Mouse (Mus musculus) limb, embryonic 12.5 days (tissue): ENCODE results near the gene Olfr1131. TPM values are rescaled to one million over a fixed set of nuclear protein-coding genes. Genes with fewer than 3 reads are reported as not detected.
"Not testable (repeated sequence)": the region's sequence is repeated elsewhere in the genome, so short reads cannot be mapped to it uniquely, and the experiment has no call there.

ENCODE experiments used
- ATAC-seq: fragments of 200-750 bp; cut with Nextera tagmentation; 2 replicates; pipeline ENCODE4 v1.8.0; 2017; ENCODE audit warnings: low read depth, moderate TSS enrichment; ENCODE audit not compliant: insufficient number of reproducible peaks, insufficient read depth, low FRiP score, low TSS enrichment
- H3K27ac ChIP-seq: fragments of 300-500 bp; sonication (generic); 2 replicates; pipeline ENCODE4 v1.5.1; 2016; ENCODE audit warnings: mild to moderate bottlenecking, moderate library complexity
- H3K27me3 ChIP-seq: fragments of 300-500 bp; sonication (generic); 2 replicates; pipeline ENCODE4 v1.6.1; 2016; ENCODE audit warnings: mild to moderate bottlenecking, moderate library complexity
- H3K36me3 ChIP-seq: fragments of 300-500 bp; sonication (generic); 2 replicates; pipeline ENCODE4 v1.6.1; 2016; ENCODE audit warnings: mild to moderate bottlenecking, moderate library complexity
- H3K4me1 ChIP-seq: fragments of 300-500 bp; sonication (generic); replicated peaks from 2 replicates; pipeline ENCODE4 v1.6.1; 2016
- H3K4me2 ChIP-seq: fragments of 300-500 bp; sonication (generic); 2 replicates; pipeline ENCODE4 v1.6.1; 2016; ENCODE audit warnings: mild to moderate bottlenecking, moderate library complexity
- H3K4me3 ChIP-seq: fragments of 300-500 bp; sonication (generic); replicated peaks from 2 replicates; pipeline ENCODE4 v1.5.1; 2016; ENCODE audit warnings: mild to moderate bottlenecking
- H3K9ac ChIP-seq: fragments of 300-500 bp; sonication (generic); replicated peaks from 2 replicates; pipeline ENCODE4 v1.6.1; 2016; ENCODE audit warnings: mild to moderate bottlenecking, moderate library complexity
- H3K9me3 ChIP-seq: fragments of 300-500 bp; sonication (generic); 2 replicates; pipeline ENCODE4 v1.6.1; 2016; ENCODE audit warnings: mild to moderate bottlenecking, moderate library complexity
- WGBS: fragments of 180-500 bp; shearing (Covaris S2); methylation state at CpG from one replicate; pipeline ENCODE4 v1.1.7; 2016; 5-methylcytosine and 5-hydroxymethylcytosine counted together
- polyA plus RNA-seq: library from polyadenylated mRNA; unstranded; fragments of >200 nt; fragmentation: Nextera tagmentation; extraction: Ambion mirVana; gene quantifications from 2 replicates; pipeline ENCODE4 v1.2.1, GENCODE M21; 2016

The Olfr1131 gene
- polyA plus RNA-seq: not detected in 2 replicates

GRCm38 (mm10) chr2:87626804-87627203 is at the start of gene Olfr1131:
Olfr1131 (plus strand) TSS chr2:87627104.
- Histone ChIP-seq H3K36me3 (no peaks in the 10 kb centered on the region), H3K27ac (no peak within 1 kb of the TSS), H3K4me3 (no peak within 1 kb of the TSS), H3K9me3 (no peaks in the 10 kb centered on the region), H3K9ac (no peak within 1 kb of the TSS), H3K27me3 (no peaks in the 10 kb centered on the region), H3K4me1 (no peaks in the 10 kb centered on the region), H3K4me2 (no peak within 1 kb of the TSS)
- ATAC-seq: no peak
- 68% methylated on average over 3 of the region's 3 CpGs for WGBS

- not testable (repeated sequence) for H3K9me3 ChIP-seq, ATAC-seq, H3K36me3 ChIP-seq, H3K27me3 ChIP-seq, H3K4me2 ChIP-seq, H3K27ac ChIP-seq, H3K4me1 ChIP-seq, H3K4me3 ChIP-seq, H3K9ac ChIP-seq
Observed at GRCm38 (mm10) chr2:87605912-87606311, 21.0 kb upstream of the Olfr1131 start, which contains the start of gene Olfr1130. Olfr1130 (plus strand) TSS chr2:87606212.

- no peak within 1 kb of the TSS for H3K4me2 ChIP-seq
- no peaks in the 10 kb centered on the region for H3K4me1 ChIP-seq
- no peak within 1 kb of the TSS for H3K4me3 ChIP-seq
- no peak for ATAC-seq
- no peaks in the 10 kb centered on the region for H3K27me3 ChIP-seq
- H3K27ac ChIP-seq: no peak within 1 kb of the TSS
- no peak within 1 kb of the TSS for H3K9ac ChIP-seq
- no peaks in the 10 kb centered on the region for H3K36me3 ChIP-seq
- H3K9me3 ChIP-seq: no peaks in the 10 kb centered on the region
Observed at GRCm38 (mm10) chr2:87637435-87637834, 10.5 kb downstream of the Olfr1131 start, which contains the start of gene Olfr1132. Olfr1132 (minus strand) TSS chr2:87637535.

GRCm38 (mm10) chr2:87642441-87642840 is 15.5 kb downstream of the Olfr1131 start:
- H3K4me1 ChIP-seq: no peaks in the 10 kb centered on the region
- ATAC-seq: no peak
- no peaks in the 10 kb centered on the region for H3K27me3 ChIP-seq
- no peak overlapping the region for H3K27ac ChIP-seq
- no peak overlapping the region for H3K9ac ChIP-seq
- H3K4me3 ChIP-seq: no peak overlapping the region
- H3K4me2 ChIP-seq: no peak overlapping the region
- H3K9me3 ChIP-seq: no peaks in the 10 kb centered on the region
- H3K36me3 ChIP-seq: no peaks in the 10 kb centered on the region

GRCm38 (mm10) chr2:87647274-87647673 is 20.4 kb downstream of the Olfr1131 start, which contains the start of gene Olfr1133:
Olfr1133 (minus strand) TSS chr2:87647374.
- Histone ChIP-seq H3K4me1 (no peaks in the 10 kb centered on the region), H3K27ac (no peak within 1 kb of the TSS), H3K9me3 (no peaks in the 10 kb centered on the region), H3K4me3 (no peak within 1 kb of the TSS), H3K4me2 (no peak within 1 kb of the TSS), H3K9ac (no peak within 1 kb of the TSS), H3K36me3 (no peaks in the 10 kb centered on the region), H3K27me3 (no peaks in the 10 kb centered on the region)
- ATAC-seq: no peak

- Histone ChIP-seq H3K27ac (no peak within 1 kb of the TSS), H3K4me2 (no peak within 1 kb of the TSS), H3K36me3 (no peaks in the 10 kb centered on the region), H3K4me3 (no peak within 1 kb of the TSS), H3K9me3 (no peaks in the 10 kb centered on the region), H3K27me3 (no peaks in the 10 kb centered on the region), H3K9ac (no peak within 1 kb of the TSS), H3K4me1 (no peaks in the 10 kb centered on the region)
- ATAC-seq: no peak
- WGBS: 83% methylated on average over 2 of the region's 2 CpGs
Observed at GRCm38 (mm10) chr2:87658360-87658759, 31.5 kb downstream of the Olfr1131 start, which contains the start of gene Olfr1134. Olfr1134 (minus strand) TSS chr2:87658460.

GRCm38 (mm10) chr2:87673564-87673963 is 46.7 kb downstream of the Olfr1131 start, which contains the start of gene Olfr1135:
Olfr1135 (minus strand) TSS chr2:87673664.
- 29% methylated on average over 1 of the region's 1 CpGs for WGBS
- H3K4me3 ChIP-seq: no peak within 1 kb of the TSS
- H3K4me1 ChIP-seq: no peaks in the 10 kb centered on the region
- no peak within 1 kb of the TSS for H3K9ac ChIP-seq
- no peak within 1 kb of the TSS for H3K27ac ChIP-seq
- no peaks in the 10 kb centered on the region for H3K27me3 ChIP-seq
- no peak for ATAC-seq
- H3K9me3 ChIP-seq: no peaks in the 10 kb centered on the region
- H3K4me2 ChIP-seq: no peak within 1 kb of the TSS
- H3K36me3 ChIP-seq: no peaks in the 10 kb centered on the region

Other genes with a start within 250 kb of the Olfr1131 start
- not detected in 2 replicates for gene Olfr1122, start 241.3 kb upstream of the Olfr1131 start, polyA plus RNA-seq
- gene Olfr1123, start 210.5 kb upstream of the Olfr1131 start, polyA plus RNA-seq: not detected in 2 replicates
- 0.08 and 0.09 TPM in 2 replicates for gene Olfr1124, start 196.8 kb upstream of the Olfr1131 start, polyA plus RNA-seq
- not detected in 2 replicates for gene Olfr1126, start 173.1 kb upstream of the Olfr1131 start, polyA plus RNA-seq
- gene Pramel7, start 130.0 kb upstream of the Olfr1131 start, polyA plus RNA-seq: not detected in 2 replicates
- not detected in 2 replicates for gene Pramel6, start 120.5 kb upstream of the Olfr1131 start, polyA plus RNA-seq
- gene Olfr153, start 95.3 kb upstream of the Olfr1131 start, polyA plus RNA-seq: not detected in 2 replicates
- not detected in 2 replicates for gene Olfr1128, start 81.6 kb upstream of the Olfr1131 start, polyA plus RNA-seq
- gene Olfr1129, start 53.2 kb upstream of the Olfr1131 start, polyA plus RNA-seq: not detected in 2 replicates
- gene Olfr1130, start 20.9 kb upstream of the Olfr1131 start, polyA plus RNA-seq: not detected in 2 replicates
- not detected in 2 replicates for gene Olfr1132, start 10.4 kb downstream of the Olfr1131 start, polyA plus RNA-seq
- not detected in 2 replicates for gene Olfr1133, start 20.3 kb downstream of the Olfr1131 start, polyA plus RNA-seq
- not detected in 2 replicates for gene Olfr1134, start 31.4 kb downstream of the Olfr1131 start, polyA plus RNA-seq
- not detected in 2 replicates for gene Olfr1135, start 46.6 kb downstream of the Olfr1131 start, polyA plus RNA-seq
- not detected in 2 replicates for gene Olfr1136, start 66.8 kb downstream of the Olfr1131 start, polyA plus RNA-seq
- gene Olfr1137, start 86.1 kb downstream of the Olfr1131 start, polyA plus RNA-seq: not detected in 2 replicates
- gene Olfr1138, start 112.9 kb downstream of the Olfr1131 start, polyA plus RNA-seq: not detected in 2 replicates
- gene Olfr1140, start 116.6 kb downstream of the Olfr1131 start, polyA plus RNA-seq: not detected in 2 replicates
- not detected in 2 replicates for gene Olfr1141, start 126.9 kb downstream of the Olfr1131 start, polyA plus RNA-seq
- gene Olfr152, start 152.4 kb downstream of the Olfr1131 start, polyA plus RNA-seq: not detected in 2 replicates
- not detected in 2 replicates for gene Olfr1143, start 173.5 kb downstream of the Olfr1131 start, polyA plus RNA-seq
- not detected in 2 replicates for gene Olfr1145, start 182.7 kb downstream of the Olfr1131 start, polyA plus RNA-seq
- not detected in 2 replicates for gene Olfr1148, start 203.4 kb downstream of the Olfr1131 start, polyA plus RNA-seq
- gene Olfr1150-ps1, start 216.9 kb downstream of the Olfr1131 start, polyA plus RNA-seq: not detected in 2 replicates
- not detected in 2 replicates for gene Olfr1151, start 228.8 kb downstream of the Olfr1131 start, polyA plus RNA-seq
- not detected in 2 replicates for gene Olfr1152, start 239.4 kb downstream of the Olfr1131 start, polyA plus RNA-seq